Mouse (Mus musculus) heart, adult 18-20 months (tissue): ENCODE results near the gene Rapgef1. TPM values are rescaled to one million over a fixed set of nuclear protein-coding genes. Genes with fewer than 3 reads are reported as not detected.

Source experiments
- total RNA-seq, 2 experiments: library from RNA; stranded (reverse); gene quantifications; 2 replicates each; pipeline ENCODE4 v1.2.3; 2021

The Rapgef1 gene
- total RNA-seq, 2 experiments from 2014 or later: 100.0 to 108 TPM

Other genes starting within 250 kb of the Rapgef1 start
- not detected for gene Gm13420, start 132.0 kb downstream of the Rapgef1 start, total RNA-seq
- not detected for gene Gm13547, start 139.6 kb downstream of the Rapgef1 start, total RNA-seq
- gene Coq4, start 167.8 kb downstream of the Rapgef1 start, total RNA-seq: 10 to 100 TPM; 16.8 to 18.9 TPM
- gene Trub2, start 168.8 kb downstream of the Rapgef1 start, total RNA-seq: 10 to 100 TPM; 31.6 to 42.1 TPM
- gene Slc27a4, start 182.9 kb downstream of the Rapgef1 start, total RNA-seq: 10 to 100 TPM; 16.2 to 17.6 TPM
- 10 to 100 TPM; 30.3 to 39.9 TPM for gene Urm1, start 200.4 kb downstream of the Rapgef1 start, total RNA-seq
- 1 to 10 TPM; 1.9 to 2.7 TPM for gene Cercam, start 249.4 kb downstream of the Rapgef1 start, total RNA-seq